15 mouse cellular contexts compared by ENCODE assay signal in genomic region chr10:98674131-98674530, GRCm38 (mm10).
DNase-seq lines count a peak whose midpoint lies in the region; ATAC-seq lines count a peak whose summit lies in the region.
"Had no signal": no experiment of that assay in that cellular context is flagged by ENCODE, and none has a peak within 500 bp of the region (broad histone marks: within the 10 kb centered on the region; RNA-seq: fewer than 3 reads in every experiment).

No protein-coding gene starts in this region.

- no peak; the same call in 1 of the 2 replicates for ATAC-seq in embryonic facial prominence, embryonic 14.5 days (ENCODE audit: low read depth)
- ATAC-seq in intestine, embryonic 14.5 days (replicated peaks; ENCODE audit: low FRiP score, low TSS enrichment, low read depth): no peak
- ATAC-seq: forebrain, postnatal 0 days; liver, embryonic 12.5 days had no signal

- WGBS in embryonic facial prominence, embryonic 14.5 days: 76% methylated on average over 1 of the region's 1 CpGs
- WGBS in intestine, embryonic 14.5 days: 73% methylated on average over 1 of the region's 1 CpGs

- DNase-seq in embryonic facial prominence, embryonic 14.5 days (ENCODE audit: low spot score): peak; percentile 59
- DNase-seq in intestine, embryonic 14.5 days (ENCODE audit: low spot score): no peak
- DNase-seq in kidney, postnatal 14 days: peak; percentile 68
- DNase-seq in lung, postnatal 36 days: peak; percentile 51
- no peak for DNase-seq in left cerebral cortex, postnatal 36 days (ENCODE audit: low spot score in 2 of 2)
- DNase-seq in heart, postnatal 10 days: no peak
- DNase-seq in right cerebral cortex, postnatal 36 days (ENCODE audit: low spot score in 2 of 2): no peak
- DNase-seq: cerebellum, adult 9-10 months; forebrain, postnatal 0 days; heart, adult 18-20 months; heart, postnatal 14 days; thymus, postnatal 4 days had no signal

- intact Hi-C loops in left cerebral cortex, postnatal 36 days (cut with DNase I): no loop called here
- intact Hi-C loops in heart, postnatal 10 days (cut with DNase I): no loop called here

- no peaks in the 10 kb centered on the region for H3K27me3 ChIP-seq in embryonic facial prominence, embryonic 14.5 days (replicated peaks; ENCODE audit: control insufficient read depth, insufficient read depth, low read length)
- H3K27me3 ChIP-seq in intestine, embryonic 14.5 days (replicated peaks; ENCODE audit: control insufficient read depth, insufficient read depth, low read length): no peaks in the 10 kb centered on the region
- H3K27me3 ChIP-seq: embryonic facial prominence, embryonic 13.5 days; liver, embryonic 12.5 days had no signal

- no peaks in the 10 kb centered on the region for H3K36me3 ChIP-seq in embryonic facial prominence, embryonic 14.5 days (ENCODE audit: control insufficient read depth, insufficient read depth, low read length)
- H3K36me3 ChIP-seq in intestine, embryonic 14.5 days (ENCODE audit: control insufficient read depth, insufficient read depth, low read length): no peaks in the 10 kb centered on the region
- H3K36me3 ChIP-seq: embryonic facial prominence, embryonic 13.5 days; liver, embryonic 12.5 days; midbrain, embryonic 10.5 days had no signal

- no peaks in the 10 kb centered on the region for H3K4me1 ChIP-seq in embryonic facial prominence, embryonic 14.5 days (ENCODE audit: control insufficient read depth, insufficient read depth, low read length)
- H3K4me1 ChIP-seq in intestine, embryonic 14.5 days (replicated peaks; ENCODE audit: control insufficient read depth, insufficient read depth, low read length): no peaks in the 10 kb centered on the region
- H3K4me1 ChIP-seq: embryonic facial prominence, embryonic 13.5 days; liver, embryonic 12.5 days; midbrain, embryonic 10.5 days had no signal

- H3K9me3 ChIP-seq in embryonic facial prominence, embryonic 14.5 days (ENCODE audit: control insufficient read depth, low read length): no peaks in the 10 kb centered on the region
- H3K9me3 ChIP-seq in intestine, embryonic 14.5 days (ENCODE audit: control insufficient read depth, low read length): no peaks in the 10 kb centered on the region
- H3K9me3 ChIP-seq: embryonic facial prominence, embryonic 13.5 days; liver, embryonic 12.5 days; midbrain, embryonic 10.5 days had no signal

- H3K4me3 ChIP-seq in embryonic facial prominence, embryonic 14.5 days (ENCODE audit: low read depth, low read length): no peak overlapping the region
- H3K4me3 ChIP-seq in intestine, embryonic 14.5 days (ENCODE audit: low read depth, low read length): no peak overlapping the region
- H3K4me3 ChIP-seq: embryonic facial prominence, embryonic 13.5 days; liver, embryonic 12.5 days; midbrain, embryonic 10.5 days had no signal

- H3K27ac ChIP-seq in embryonic facial prominence, embryonic 14.5 days (replicated peaks; ENCODE audit: low read depth, low read length): no peak overlapping the region
- 0 out of 2 replicates have a peak overlapping the region, but pooled peaks have one; percentile 6 for H3K27ac ChIP-seq in intestine, embryonic 14.5 days (ENCODE audit: low read depth)
- H3K27ac ChIP-seq: embryonic facial prominence, embryonic 13.5 days; liver, embryonic 12.5 days; midbrain, embryonic 10.5 days had no signal

- no peak overlapping the region for H3K4me2 ChIP-seq in embryonic facial prominence, embryonic 14.5 days (ENCODE audit: low read depth, low read length)
- H3K4me2 ChIP-seq in intestine, embryonic 14.5 days (ENCODE audit: low read length): no peak overlapping the region
- H3K4me2 ChIP-seq: embryonic facial prominence, embryonic 13.5 days; liver, embryonic 12.5 days had no signal

- no peak overlapping the region for H3K9ac ChIP-seq in embryonic facial prominence, embryonic 14.5 days (ENCODE audit: low read depth, low read length)
- H3K9ac ChIP-seq in intestine, embryonic 14.5 days (ENCODE audit: low read length): no peak overlapping the region
- H3K9ac ChIP-seq: embryonic facial prominence, embryonic 13.5 days; forebrain, postnatal 0 days; liver, embryonic 12.5 days had no signal

Comparison
In these comparisons a context has a peak if more than half of its experiments do, and no peak if none do; other contexts are left out.
1. DNase-seq: peak in embryonic facial prominence, embryonic 14.5 days (single experiment), kidney, postnatal 14 days (single experiment) and lung, postnatal 36 days (single experiment); none in intestine, embryonic 14.5 days (single experiment), left cerebral cortex, postnatal 36 days (0 of 2), heart, postnatal 10 days (0 of 2) and right cerebral cortex, postnatal 36 days (0 of 2).